Mouse (Mus musculus): ENCODE data around the gene Rnf225.
A peak's percentile ranks its signal among the peaks of the same experiment; 100 is the strongest.
"Not testable (repeated sequence)": the region's sequence is repeated elsewhere in the genome, so short reads cannot be mapped to it uniquely, and the experiment has no call there.

Gene Rnf225

DNA sequence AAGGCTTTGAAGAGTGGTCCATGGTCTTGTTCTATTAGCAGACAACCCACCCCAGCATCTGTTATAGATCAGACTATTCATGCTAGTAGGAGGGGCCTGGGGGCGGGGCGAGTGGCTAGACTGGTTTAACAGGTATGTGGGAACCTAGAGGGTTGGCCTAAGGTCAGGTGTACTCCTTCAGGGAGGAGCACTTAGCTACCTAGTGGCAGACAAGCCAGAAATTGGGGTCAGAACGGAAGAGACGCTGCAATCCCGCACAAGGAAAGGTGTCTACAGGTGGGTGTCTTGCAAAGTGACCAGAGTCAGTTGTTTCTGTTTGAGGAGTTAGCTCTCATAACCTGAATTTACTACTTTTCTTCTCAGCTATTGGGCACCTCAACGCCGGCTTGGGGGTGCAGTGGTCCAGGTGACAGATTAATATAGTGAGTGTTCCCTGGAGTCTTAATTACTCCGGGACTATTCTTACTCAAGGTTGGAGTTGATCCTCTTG lies at the start of gene Rnf225:
TSS of gene Rnf225 (plus strand) at position 226 of the 490 bp plus-strand sequence.
- DNase-seq, result no peak

DNA sequence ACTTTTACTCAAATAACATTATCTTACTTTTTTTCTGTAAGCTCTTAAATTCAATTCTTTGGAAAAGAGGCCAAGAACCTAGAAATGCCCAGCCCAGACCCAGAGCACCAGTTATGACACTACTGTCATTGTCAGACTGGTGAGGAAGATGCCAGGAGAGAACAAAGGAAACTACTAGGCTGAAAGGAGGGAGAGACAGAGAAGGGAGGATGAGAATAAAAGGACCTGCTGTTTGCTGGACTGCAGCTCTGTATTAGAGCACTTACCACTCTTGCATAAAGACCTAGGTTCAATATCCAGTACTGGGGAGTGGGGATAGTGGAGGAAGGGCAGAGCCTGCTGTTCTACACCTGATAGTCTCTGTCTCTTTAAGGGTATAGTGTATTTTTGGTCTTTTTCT lies 47.2 kb upstream of the Rnf225 start:
- no peak for DNase-seq

DNA sequence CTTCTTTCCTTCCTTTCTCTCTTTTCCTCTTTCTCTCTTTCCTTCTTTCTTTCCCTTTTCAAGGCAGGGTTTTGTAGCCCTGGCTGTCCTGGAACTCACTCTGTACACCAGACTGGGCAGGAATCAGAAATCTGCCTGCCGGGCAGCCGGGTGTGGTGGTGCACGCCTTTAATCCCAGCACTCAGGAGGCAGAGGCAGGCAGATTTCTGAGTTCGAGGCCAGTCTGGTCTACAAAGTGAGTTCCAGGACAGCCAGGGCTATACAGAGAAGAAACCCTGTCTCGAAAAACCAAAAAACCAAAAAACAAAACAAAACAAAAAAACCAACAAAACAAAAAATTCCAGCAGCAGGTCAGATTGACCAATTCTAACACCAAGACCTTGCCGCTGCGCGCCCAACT lies 46.7 kb upstream of the Rnf225 start:
- not testable (repeated sequence) for DNase-seq

GRCm38 (mm10) chr7:12880911-12881660 lies 46.1 kb upstream of the Rnf225 start, which contains the start of gene Zfp128:
TSS of gene Zfp128 (plus strand) at chr7:12881177.
- DNase-seq, result peak; percentile 89 to 91

DNA sequence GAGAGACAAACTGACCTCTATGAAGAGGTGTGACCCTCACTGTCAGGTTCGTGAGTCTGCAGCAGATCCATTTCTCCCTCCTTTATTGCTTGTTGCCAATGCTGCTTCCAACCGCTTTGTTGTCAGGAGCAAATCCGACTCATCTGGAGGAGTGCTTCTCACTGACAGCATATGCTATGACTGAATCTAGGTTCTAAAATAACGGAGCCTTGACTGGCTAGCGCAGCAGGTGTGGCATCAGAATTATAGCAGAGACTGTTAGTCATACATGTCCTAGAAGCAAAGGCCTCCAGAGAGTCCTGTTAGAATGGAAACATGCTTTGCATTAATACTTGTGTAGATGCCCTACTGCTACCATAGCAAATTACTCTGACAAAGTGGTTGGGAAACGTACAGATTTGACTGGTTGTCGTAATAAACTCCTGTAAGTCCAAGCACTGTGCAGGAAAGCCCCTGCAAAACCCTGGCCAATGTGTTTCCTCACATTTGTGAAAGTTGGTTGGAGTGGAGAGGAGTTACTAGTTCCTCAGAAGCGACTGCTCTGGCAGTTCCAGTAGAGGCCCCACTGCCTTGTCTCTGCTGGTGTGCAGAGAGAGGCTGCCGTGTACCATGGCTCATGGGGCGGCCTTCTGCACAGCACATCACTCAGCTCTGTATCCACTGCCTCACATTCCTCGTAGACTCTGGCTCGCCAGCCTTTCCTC lies 40.5 kb upstream of the Rnf225 start:
- no peak for DNase-seq

DNA sequence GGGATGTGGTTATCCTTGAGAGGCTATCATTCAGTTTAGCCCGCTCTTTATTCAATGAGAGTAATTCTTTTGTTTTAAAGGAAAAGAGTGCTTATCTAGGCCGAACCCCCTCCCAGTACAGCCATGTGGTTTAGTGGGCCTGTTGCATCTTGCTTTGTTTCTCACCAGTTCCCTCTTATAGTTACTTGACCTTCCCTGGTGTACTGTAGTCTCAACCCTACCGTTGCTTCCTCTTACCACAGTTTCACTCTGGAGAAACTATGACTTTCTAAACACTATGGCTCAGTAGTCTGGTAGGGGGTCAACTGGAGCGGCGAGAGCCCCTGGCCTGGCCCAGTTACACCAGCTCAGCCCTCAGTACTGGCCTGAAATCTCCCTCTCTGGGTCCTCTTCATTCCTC lies 39.6 kb upstream of the Rnf225 start:
- DNase-seq, result no peak

DNA sequence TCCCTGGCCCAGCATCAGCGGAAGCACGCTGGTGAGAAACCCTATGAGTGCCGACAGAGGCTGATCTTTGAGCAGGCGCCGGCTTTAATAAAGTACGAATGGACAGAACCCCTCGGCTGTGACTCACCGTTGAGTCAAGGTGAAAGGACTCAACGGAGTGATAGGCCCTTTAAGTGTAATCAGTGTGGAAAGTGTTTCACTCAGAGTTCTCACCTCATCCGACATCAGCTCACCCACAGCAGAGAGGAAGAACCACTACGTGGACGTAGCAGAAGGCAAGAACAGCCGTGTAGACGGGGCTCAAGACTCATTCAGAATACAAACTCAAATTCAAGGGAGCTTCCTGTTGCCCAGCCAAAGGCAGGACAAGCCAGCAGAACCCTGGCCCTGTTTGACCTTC lies 36.3 kb upstream of the Rnf225 start:
- DNase-seq, result no peak

GRCm38 (mm10) chr7:12891334-12891733 lies 35.9 kb upstream of the Rnf225 start:
- DNase-seq, result no peak

DNA sequence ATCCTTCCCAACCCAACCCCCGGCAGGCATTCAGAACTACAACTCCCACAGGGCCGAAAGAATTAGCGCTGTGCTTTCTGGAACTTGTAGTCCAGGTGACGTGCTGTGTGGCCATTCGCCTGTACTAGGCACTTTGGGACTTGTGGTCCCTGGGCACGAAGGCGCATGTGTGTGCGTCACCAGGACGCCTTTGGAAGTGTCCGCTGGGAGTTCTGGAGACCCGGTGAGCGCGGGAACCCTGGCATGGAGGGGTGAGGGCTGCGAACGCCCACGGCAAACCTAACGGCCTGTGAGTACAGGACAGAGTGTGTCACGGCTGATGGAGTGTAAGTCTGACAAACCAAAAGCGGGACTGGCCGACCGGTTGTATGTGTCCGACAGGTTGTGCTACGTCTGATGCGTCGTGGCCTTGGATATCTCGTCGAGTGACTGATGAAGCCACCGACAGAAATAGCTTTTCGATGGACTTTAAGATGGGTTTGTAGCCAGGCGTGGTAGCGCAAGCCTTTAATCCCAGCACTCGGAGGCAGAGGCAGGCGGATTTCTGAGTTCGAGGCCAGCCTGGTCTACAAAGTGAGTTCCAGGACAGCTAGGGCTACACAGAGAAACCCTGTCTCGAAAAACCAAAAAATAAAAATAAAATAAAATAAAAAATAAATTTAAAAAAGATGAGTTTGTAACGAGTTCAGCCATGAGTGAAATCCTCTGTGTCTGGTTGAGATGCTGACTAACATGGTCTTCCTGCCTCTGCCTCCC lies 29.4 kb upstream of the Rnf225 start, which contains the start of gene Zscan22:
TSS of gene Zscan22 (plus strand) at position 161 of the 756 bp plus-strand sequence.
- DNase-seq, result peak; percentile 74 to 83

- no peak for DNase-seq
Measured at GRCm38 (mm10) chr7:12901517-12901916, 25.7 kb upstream of the Rnf225 start.

GRCm38 (mm10) chr7:12903623-12904022 lies 23.6 kb upstream of the Rnf225 start:
- DNase-seq, result peak; percentile 32 to 39

- DNase-seq, result no peak
Measured at GRCm38 (mm10) chr7:12905146-12905545, 22.1 kb upstream of the Rnf225 start.

DNA sequence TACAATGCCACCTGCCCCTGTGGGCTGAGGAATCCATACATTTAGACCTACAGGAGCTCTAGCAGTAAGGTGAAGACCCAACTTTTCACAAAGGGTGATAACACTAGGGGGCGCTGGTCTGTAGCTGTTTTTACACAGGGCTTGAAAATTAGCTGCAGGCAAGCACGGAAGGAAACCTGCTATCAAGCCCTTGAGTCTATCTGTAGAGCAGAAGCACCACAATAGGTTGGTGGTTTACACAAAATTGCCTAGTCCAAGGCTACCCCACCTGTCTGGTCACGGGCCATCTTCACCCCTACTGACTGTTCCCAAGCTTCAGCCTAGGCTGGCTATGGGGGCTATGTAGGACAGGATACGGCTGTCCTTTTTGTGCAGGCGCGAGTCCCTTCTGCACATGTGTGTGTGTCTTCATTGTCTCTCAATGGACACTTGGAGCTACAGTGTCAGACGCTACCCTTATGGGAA lies 17.7 kb upstream of the Rnf225 start:
- DNase-seq, result peak; percentile 81 to 86

DNA sequence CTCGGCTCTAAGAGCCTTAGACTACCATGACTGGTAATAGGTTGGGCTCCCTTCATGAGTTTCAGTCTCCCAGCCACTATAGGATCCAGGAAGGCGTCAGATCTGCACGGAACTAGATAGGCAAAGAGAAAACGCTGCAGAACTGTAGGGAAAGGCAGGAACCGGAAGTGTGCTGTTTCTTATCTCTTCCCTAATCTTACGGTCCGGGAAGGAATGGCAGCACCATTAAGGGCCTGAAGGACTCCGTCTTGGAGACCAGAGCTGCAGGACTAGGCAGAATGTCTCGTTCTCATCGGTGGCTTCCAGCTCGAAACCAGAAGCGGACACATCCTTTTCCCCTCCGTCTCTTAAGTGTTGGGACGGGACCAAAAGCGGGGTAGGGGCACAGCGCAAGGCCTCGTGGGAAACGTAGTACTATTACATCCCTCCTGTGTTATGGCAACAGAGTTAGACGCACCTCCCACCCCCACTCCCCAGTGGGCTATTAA lies 17.0 kb upstream of the Rnf225 start:
- DNase-seq, result peak; percentile 63 to 69

DNA sequence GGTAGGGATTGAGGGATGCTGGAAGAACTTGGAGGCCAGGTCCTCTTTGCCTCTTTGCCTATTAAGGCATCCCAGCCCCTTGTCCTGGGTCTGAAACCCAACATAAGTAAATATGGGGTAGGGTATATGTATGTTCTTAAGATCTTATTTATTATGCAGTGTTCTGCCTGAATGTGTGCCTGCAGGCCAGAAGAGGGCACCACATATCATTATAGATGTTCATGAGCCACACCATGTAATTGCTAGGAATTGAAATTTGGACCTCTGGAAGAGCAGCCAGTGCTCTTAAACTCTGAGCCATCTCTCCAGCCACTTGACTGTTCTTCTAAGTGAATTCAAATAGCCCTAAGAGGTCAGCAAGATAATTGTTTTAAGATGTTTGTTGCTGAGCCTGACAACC lies 13.7 kb upstream of the Rnf225 start:
- DNase-seq, result no peak

- not testable (repeated sequence) for DNase-seq
Measured at GRCm38 (mm10) chr7:12920495-12920894, 6.7 kb upstream of the Rnf225 start.

- no peak for DNase-seq
Measured at GRCm38 (mm10) chr7:12921318-12921704, 5.9 kb upstream of the Rnf225 start.

- DNase-seq, result peak; percentile 97
Measured at GRCm38 (mm10) chr7:12921705-12922465, 5.3 kb upstream of the Rnf225 start, which contains the start of gene Rps5. TSS of gene Rps5 (plus strand) at chr7:12922290.

DNA sequence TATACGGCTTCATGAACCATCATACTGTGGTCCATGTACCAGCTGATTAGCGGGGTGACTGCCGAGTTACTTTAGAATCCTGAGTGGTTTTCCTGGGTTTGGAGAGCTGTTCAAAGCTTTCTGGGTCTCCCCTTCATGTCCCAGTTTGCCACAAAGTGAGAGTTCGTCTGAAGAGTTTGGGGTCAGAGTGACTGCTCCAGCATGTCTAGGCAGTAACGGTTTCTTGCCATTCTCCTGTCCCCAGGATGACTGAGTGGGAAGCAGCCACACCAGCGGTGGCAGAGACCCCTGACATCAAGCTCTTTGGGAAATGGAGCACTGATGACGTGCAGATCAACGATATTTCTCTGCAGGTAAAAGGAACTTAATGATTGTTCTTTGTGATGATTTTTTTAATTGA lies 4.5 kb upstream of the Rnf225 start:
- DNase-seq, result no peak

DNA sequence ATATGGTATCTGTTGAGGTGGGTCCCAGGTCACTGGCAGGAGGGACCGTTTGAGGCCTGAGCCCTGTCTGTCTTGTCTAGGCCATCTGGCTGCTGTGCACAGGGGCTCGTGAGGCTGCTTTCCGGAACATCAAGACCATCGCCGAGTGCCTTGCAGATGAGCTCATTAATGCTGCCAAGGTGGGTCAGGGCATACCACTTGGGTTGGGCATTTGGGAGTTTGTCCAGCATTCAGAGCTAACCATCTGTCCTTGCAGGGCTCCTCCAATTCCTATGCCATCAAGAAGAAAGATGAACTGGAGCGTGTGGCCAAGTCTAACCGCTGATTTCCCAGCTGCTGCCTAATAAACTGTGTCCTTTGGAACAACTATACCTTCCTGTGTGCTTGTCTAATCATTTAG lies 900 bp upstream of the Rnf225 start:
- no peak for DNase-seq

- no peak for DNase-seq
Measured at GRCm38 (mm10) chr7:12927693-12928589, 725 bp downstream of the Rnf225 start.
